Mouse (Mus musculus) myocyte (in vitro differentiated cells): ENCODE results near the gene Ankrd10. TPM values are rescaled to one million over a fixed set of nuclear protein-coding genes. Genes with fewer than 3 reads are reported as not detected.

Source experiments
- polyA plus RNA-seq: library from polyadenylated mRNA; unstranded; fragments of >200 nt; fragmentation: generic; extraction: Trizol; gene quantifications from one replicate; pipeline ENCODE4 v1.2.1, GENCODE M21; 2012; ENCODE audit warnings: missing spikeins

Gene Ankrd10
- polyA plus RNA-seq, 1 experiment = 71.9 TPM

Other genes with a start within 250 kb of the Ankrd10 start
- gene Rab20, start 157.0 kb downstream of the Ankrd10 start, polyA plus RNA-seq = 1.2 TPM
- 89.2 TPM for gene Naxd, start 138.3 kb downstream of the Ankrd10 start, polyA plus RNA-seq
- 14.4 TPM for gene Cars2, start 85.0 kb downstream of the Ankrd10 start, polyA plus RNA-seq
- gene Ing1, start 80.2 kb downstream of the Ankrd10 start, polyA plus RNA-seq = 21.8 TPM
- gene 1700016D06Rik, start 65.3 kb upstream of the Ankrd10 start, polyA plus RNA-seq = 0.30 TPM
- gene Arhgef7, start 92.0 kb upstream of the Ankrd10 start, polyA plus RNA-seq = 24.5 TPM
- not detected for gene Tex29, start 204.7 kb upstream of the Ankrd10 start, polyA plus RNA-seq